Mouse (Mus musculus): ENCODE data around the gene Snw1.
"Not testable (repeated sequence)": the region's sequence is repeated elsewhere in the genome, so short reads cannot be mapped to it uniquely, and the experiment has no call there.

Snw1 gene

DNA sequence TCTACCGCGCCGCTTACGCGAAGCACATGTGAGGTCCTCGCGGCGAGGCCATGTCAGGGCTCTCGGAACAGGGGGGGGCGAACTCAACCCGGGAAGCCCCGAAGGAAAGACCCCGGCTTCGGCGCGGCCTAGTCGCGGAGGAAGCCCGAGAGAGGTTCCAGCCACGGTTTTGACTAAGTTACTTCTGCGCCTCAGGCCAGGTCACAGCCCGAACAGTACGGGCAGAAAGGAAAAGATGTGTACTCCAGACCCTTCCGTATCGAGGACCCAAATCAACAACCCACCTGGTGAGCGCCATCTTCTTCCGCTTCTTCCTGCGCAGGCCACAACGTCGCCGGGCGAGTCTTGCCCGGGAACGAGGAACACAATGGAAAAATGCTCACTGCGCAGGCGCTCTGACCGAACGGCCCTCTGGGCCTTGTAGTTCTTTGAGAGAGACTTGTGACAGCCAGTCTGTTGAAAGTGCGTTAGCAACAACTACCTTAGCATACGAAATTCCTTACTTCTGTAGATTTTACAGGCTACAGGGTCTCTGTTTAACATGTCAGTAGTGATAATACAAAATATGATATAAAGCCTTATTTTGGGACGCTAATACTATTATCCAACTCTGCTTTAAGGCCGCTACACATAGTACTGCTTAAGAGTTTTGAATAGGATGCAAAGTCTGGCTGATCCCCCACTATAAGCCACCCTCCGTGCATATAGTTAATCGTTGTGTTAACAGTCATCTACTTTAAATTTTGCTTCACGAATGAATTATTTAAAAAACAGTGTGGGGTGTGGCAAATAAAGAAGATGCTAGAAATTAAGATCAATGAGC is at the start of gene Snw1:
Gene Snw1 (minus strand): TSS at position 311 of the 823 bp plus-strand sequence.
- peak; percentile 75 for DNase-seq (ENCODE audit: low spot score)

- not testable (repeated sequence) for DNase-seq (ENCODE audit: low spot score)
Measured at GRCm38 (mm10) chr12:87519616-87520015, 47.5 kb upstream of the Snw1 start.

GRCm38 (mm10) chr12:87514016-87514415 is 41.9 kb upstream of the Snw1 start, which contains the start of gene Gm8300:
Gm8300 (plus strand) TSS chr12:87514316.
- DNase-seq (ENCODE audit: low spot score), result not testable (repeated sequence)

DNA sequence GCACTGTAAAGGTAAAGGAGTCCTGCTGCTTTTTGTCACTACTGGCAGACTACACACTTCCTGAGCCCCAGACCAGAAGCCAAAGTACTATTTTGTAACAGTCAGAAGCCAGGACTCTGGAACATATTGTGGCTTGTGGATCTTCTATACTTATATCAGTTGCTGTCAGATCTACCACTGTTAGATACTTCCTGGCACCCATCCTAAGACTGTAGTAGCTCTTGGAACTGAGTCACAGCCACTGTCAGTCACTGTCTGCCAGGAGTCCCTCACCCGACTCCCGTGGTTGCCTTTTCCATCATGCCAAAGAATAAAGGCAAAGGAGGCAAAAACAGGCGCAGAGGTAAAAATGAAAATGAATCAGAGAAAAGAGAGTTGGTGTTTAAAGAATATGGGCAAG is 22.3 kb upstream of the Snw1 start, which contains the start of gene Gm5788:
Gene Gm5788 (plus strand): TSS at position 301 of the 400 bp plus-strand sequence.
- not testable (repeated sequence) for DNase-seq (ENCODE audit: low spot score)

GRCm38 (mm10) chr12:87488683-87489082 is 16.6 kb upstream of the Snw1 start:
- DNase-seq (ENCODE audit: low spot score), result not testable (repeated sequence)

DNA sequence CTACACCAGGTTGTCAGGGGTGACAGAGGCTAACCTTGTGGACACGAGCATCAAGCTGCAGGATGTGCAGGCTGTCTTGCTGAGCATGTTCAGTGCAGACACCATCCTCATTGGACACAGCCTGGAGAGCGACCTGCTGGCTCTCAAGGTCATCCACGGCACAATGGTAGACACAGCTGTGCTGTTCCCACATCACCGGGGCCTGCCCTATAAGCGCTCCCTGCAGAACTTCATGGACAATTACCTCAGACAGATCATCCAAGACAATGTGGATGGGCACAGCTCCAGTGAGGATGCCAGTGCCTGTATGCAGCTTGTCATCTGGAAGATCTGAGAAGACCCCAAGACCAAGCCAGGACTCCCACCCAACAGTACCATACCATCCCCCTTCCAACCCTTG is 10.4 kb upstream of the Snw1 start:
- DNase-seq (ENCODE audit: low spot score), result not testable (repeated sequence)

GRCm38 (mm10) chr12:87474756-87475155 is 2.7 kb upstream of the Snw1 start:
- DNase-seq (ENCODE audit: low spot score), result no peak

GRCm38 (mm10) chr12:87471421-87471963 is 582 bp downstream of the Snw1 start:
- DNase-seq (ENCODE audit: low spot score), result no peak

DNA sequence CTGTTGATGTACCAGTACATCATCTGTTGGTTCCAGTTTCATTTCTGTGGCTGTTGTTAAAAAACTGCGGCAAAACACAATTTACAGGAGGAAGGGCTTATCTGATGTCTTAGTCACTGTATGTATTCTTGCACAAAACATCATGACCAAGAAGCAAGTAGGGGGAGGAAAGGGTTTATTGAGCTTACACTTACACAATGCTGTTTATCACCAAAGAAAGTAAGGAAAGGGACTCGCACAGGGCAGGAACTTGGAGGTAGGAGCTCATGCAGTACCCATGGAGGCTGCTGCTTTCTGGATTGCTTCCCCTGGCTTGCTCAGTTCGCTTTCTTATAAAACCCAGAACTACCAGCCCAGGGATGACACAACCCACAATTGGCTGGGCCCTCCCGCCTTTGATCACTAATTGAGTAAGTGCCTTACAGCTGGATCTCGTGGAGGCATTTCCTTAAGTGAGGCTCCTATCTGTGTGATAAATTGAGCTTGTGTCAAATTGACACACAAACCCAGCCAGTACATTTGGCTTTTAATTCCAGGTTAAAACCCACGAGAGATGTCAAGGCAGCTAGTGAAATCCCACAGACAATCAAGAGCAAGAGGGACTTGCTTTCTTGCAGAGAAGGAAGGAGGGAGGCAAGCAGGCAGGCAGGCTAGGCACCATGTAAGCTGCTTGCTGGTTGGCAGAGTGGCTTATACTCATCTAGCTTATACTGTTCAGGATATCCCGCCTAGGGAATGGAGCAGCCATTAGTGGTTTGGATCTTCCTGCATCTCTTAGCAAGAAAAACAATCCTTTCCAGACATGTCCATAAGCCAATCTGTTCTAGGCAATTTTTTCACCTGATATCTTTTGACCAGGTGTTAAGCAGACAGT is 1.6 kb downstream of the Snw1 start:
- no peak for DNase-seq (ENCODE audit: low spot score)

- no peak for DNase-seq (ENCODE audit: low spot score)
Measured at GRCm38 (mm10) chr12:87464678-87465297, 7.3 kb downstream of the Snw1 start.

- no peak for DNase-seq (ENCODE audit: low spot score)
Measured at GRCm38 (mm10) chr12:87449456-87449855, 22.6 kb downstream of the Snw1 start.

DNA sequence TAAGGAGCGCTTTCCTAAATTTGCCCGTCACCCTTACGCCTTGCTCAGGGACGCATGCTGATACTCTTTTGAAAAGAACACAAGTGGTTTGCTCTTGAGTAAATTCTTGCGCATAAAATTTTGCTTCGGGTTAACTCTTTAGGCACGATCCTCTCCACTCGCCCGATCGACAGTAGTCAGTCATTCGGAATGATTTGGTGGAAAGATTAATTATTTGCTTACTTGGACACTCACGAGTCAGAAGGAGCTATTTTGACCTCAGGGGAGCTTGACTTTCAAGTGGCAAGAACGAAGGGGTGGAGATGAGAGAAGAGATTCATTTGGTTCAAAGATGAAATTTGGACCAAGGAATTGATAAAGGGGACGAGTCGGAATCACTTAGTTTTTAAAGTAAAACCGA is 27.9 kb downstream of the Snw1 start:
- no peak for DNase-seq (ENCODE audit: low spot score)

- peak; percentile 74 for DNase-seq (ENCODE audit: low spot score)
Measured at GRCm38 (mm10) chr12:87443700-87444122, 28.4 kb downstream of the Snw1 start, which contains the start of the genes Slirp and Alkbh1. Slirp (plus strand) TSS chr12:87443896. Alkbh1 (minus strand) TSS chr12:87444017.

GRCm38 (mm10) chr12:87443115-87443699 is 28.9 kb downstream of the Snw1 start:
- no peak for DNase-seq (ENCODE audit: low spot score)

- no peak for DNase-seq (ENCODE audit: low spot score)
Measured at GRCm38 (mm10) chr12:87442177-87443114, 29.6 kb downstream of the Snw1 start.

GRCm38 (mm10) chr12:87428885-87429284 is 43.2 kb downstream of the Snw1 start:
- no peak for DNase-seq (ENCODE audit: low spot score)

GRCm38 (mm10) chr12:87428295-87428694 is 43.8 kb downstream of the Snw1 start:
- DNase-seq (ENCODE audit: low spot score), result no peak

- DNase-seq (ENCODE audit: low spot score), result no peak
Measured at GRCm38 (mm10) chr12:87426354-87427031, 45.6 kb downstream of the Snw1 start.

DNA sequence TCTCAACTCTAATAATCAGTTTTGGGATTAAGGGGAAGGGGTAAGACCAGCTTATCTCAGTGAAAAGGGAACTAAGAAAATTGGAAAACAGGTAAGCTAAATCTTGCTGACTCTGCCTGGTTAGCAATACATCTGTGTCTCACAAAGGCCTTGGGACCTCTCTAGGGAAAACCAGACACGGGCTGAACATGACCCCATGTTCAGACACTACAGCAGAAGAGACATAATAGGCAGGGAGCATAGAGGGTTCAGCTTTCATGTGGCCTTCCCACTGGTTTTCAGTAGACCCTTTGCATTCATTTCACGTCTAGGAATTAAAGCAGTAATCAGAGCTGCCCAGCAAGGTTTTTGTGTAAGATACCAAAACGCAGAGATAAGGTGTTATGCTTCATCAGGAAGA is 47.6 kb downstream of the Snw1 start:
- no peak for DNase-seq (ENCODE audit: low spot score)

- DNase-seq (ENCODE audit: low spot score), result no peak
Measured at GRCm38 (mm10) chr12:87423700-87424099, 48.4 kb downstream of the Snw1 start.
